Mouse (Mus musculus) MEL (cell line): ENCODE data around the gene Hrnr. TPM values are rescaled to one million over a fixed set of nuclear protein-coding genes. Genes with fewer than 3 reads are reported as not detected.

Experiments
- DNase-seq: peaks from one replicate; pipeline ENCODE4 v3.0.0; 2011; ENCODE audit warnings: low read depth, low spot score
- H3K27ac ChIP-seq: 2 replicates; pipeline ENCODE4 v1.5.1; 2012; ENCODE audit warnings: low read depth, mild to moderate bottlenecking, control low read depth, low read length, moderate library complexity; ENCODE audit not compliant: control insufficient read depth
- H3K27me3 ChIP-seq, 2 experiments: fragments of 150-350 bp in 1 of 2; sonication (generic) in 1 of 2; 2 replicates each; pipeline ENCODE4 v1.6.1; 2012; ENCODE audit warnings: low read length in 2 of 2, mild to moderate bottlenecking in 2 of 2, improper control_type of control experiment in 1 of 2, moderate library complexity in 1 of 2; ENCODE audit not compliant: insufficient read depth in 2 of 2, control insufficient read depth in 1 of 2
- H3K36me3 ChIP-seq, 2 experiments: 2 replicates each; pipeline ENCODE4 v1.6.1; 2012 to 2014; ENCODE audit warnings: low read length in 2 of 2, improper control_type of control experiment in 1 of 2, inconsistent platforms in 1 of 2, mild to moderate bottlenecking in 1 of 2; ENCODE audit not compliant: insufficient read depth in 2 of 2, control insufficient read depth in 1 of 2
- H3K4me1 ChIP-seq, 2 experiments: fragments of 150-350 bp in 1 of 2; sonication (generic) in 1 of 2; 2 replicates each; pipeline ENCODE4 v1.6.1; 2012; ENCODE audit warnings: low read length in 2 of 2, improper control_type of control experiment in 1 of 2, mild to moderate bottlenecking in 1 of 2; ENCODE audit not compliant: insufficient read depth in 2 of 2, control insufficient read depth in 1 of 2
- H3K4me3 ChIP-seq, 2 experiments: fragments of 150-350 bp in 1 of 2; sonication (generic) in 1 of 2; 2 replicates each; pipeline ENCODE4 v1.5.1; 2012; ENCODE audit warnings: low read depth in 2 of 2, low read length in 2 of 2, mild to moderate bottlenecking in 2 of 2, moderate library complexity in 2 of 2, control low read depth in 1 of 2, improper control_type of control experiment in 1 of 2; ENCODE audit not compliant: control insufficient read depth in 1 of 2, insufficient read depth in 1 of 2
- H3K79me2 ChIP-seq: 2 replicates; pipeline ENCODE4 v1.6.1; 2012; ENCODE audit warnings: mild to moderate bottlenecking, low read length, moderate library complexity; ENCODE audit not compliant: control insufficient read depth, poor library complexity, insufficient read depth
- H3K9ac ChIP-seq: 2 replicates; pipeline ENCODE4 v1.6.1; 2012; ENCODE audit warnings: low read depth, mild to moderate bottlenecking, control low read depth, low read length, moderate library complexity; ENCODE audit not compliant: control insufficient read depth, poor library complexity, severe bottlenecking
- H3K9me3 ChIP-seq: fragments of 150-350 bp; sonication (generic); replicated peaks from 2 replicates; pipeline ENCODE4 v1.6.1; 2012; ENCODE audit warnings: mild to moderate bottlenecking, low read length, improper control_type of control experiment, moderate library complexity; ENCODE audit not compliant: insufficient read depth
- CTCF ChIP-seq, 3 experiments: IDR thresholded peaks in 2 of 3; conservative IDR thresholded peaks in 1 of 3; 2 replicates each; pipeline ENCODE4 v1.5.1; 2011 to 2012; ENCODE audit warnings: low read length in 3 of 3, low read depth in 2 of 3, mild to moderate bottlenecking in 2 of 3, improper control_type of control experiment in 1 of 3, inconsistent platforms in 1 of 3, mixed read lengths in 1 of 3, moderate library complexity in 1 of 3; ENCODE audit not compliant: control insufficient read depth in 1 of 3, insufficient read depth in 1 of 3, poor library complexity in 1 of 3, severe bottlenecking in 1 of 3
- E2F4 ChIP-seq: IDR thresholded peaks from 2 replicates; pipeline ENCODE4 v1.6.1; 2011; ENCODE audit warnings: low read depth, low read length, improper control_type of control experiment, borderline replicate concordance
- ELF1 ChIP-seq: IDR thresholded peaks from 2 replicates; pipeline ENCODE4 v1.6.1; 2014; ENCODE audit warnings: low read depth, mild to moderate bottlenecking, inconsistent platforms, low read length, improper control_type of control experiment, moderate library complexity
- ETS1 ChIP-seq: IDR thresholded peaks from 2 replicates; pipeline ENCODE4 v1.6.1; 2012; ENCODE audit warnings: low read depth, mild to moderate bottlenecking, inconsistent platforms, low read length, improper control_type of control experiment, moderate library complexity
- GABPA ChIP-seq: IDR thresholded peaks from 2 replicates; pipeline ENCODE4 v1.6.1; 2012; ENCODE audit warnings: low read depth, mild to moderate bottlenecking, inconsistent platforms, low read length, improper control_type of control experiment, moderate library complexity
- HCFC1 ChIP-seq: IDR thresholded peaks from 2 replicates; pipeline ENCODE4 v1.6.1; 2012; ENCODE audit warnings: low read depth, mild to moderate bottlenecking, inconsistent platforms, low read length, improper control_type of control experiment, moderate library complexity
- MAFK ChIP-seq: IDR thresholded peaks from 2 replicates; pipeline ENCODE4 v1.6.1; 2011; ENCODE audit warnings: low read depth, mild to moderate bottlenecking, low read length, improper control_type of control experiment, borderline replicate concordance
- MAX ChIP-seq: IDR thresholded peaks from 2 replicates; pipeline ENCODE4 v1.6.1; 2011; ENCODE audit warnings: low read length, improper control_type of control experiment
- MEF2A ChIP-seq: IDR thresholded peaks from 2 replicates; pipeline ENCODE4 v1.6.1; 2014; ENCODE audit warnings: low read depth, mild to moderate bottlenecking, inconsistent platforms, low read length, improper control_type of control experiment; ENCODE audit not compliant: poor library complexity, insufficient replicate concordance, severe bottlenecking; ENCODE audit errors: extremely low read depth
- POLR2AphosphoS2 ChIP-seq: IDR thresholded peaks from 2 replicates; pipeline ENCODE4 v1.6.1; 2011; ENCODE audit warnings: low read length, improper control_type of control experiment
- POLR2AphosphoS5 ChIP-seq: IDR thresholded peaks from 2 replicates; pipeline ENCODE4 v1.6.1; 2012; ENCODE audit warnings: low read depth, borderline replicate concordance, mild to moderate bottlenecking, inconsistent platforms, low read length, moderate library complexity, mixed read lengths
- RCOR1 ChIP-seq: IDR thresholded peaks from 2 replicates; pipeline ENCODE4 v1.6.1; 2012; ENCODE audit warnings: low read depth, mild to moderate bottlenecking, inconsistent platforms, low read length, improper control_type of control experiment
- SIN3A ChIP-seq: IDR thresholded peaks from 2 replicates; pipeline ENCODE4 v1.6.1; 2012; ENCODE audit warnings: low read length, improper control_type of control experiment, inconsistent platforms
- SMC3 ChIP-seq: IDR thresholded peaks from 2 replicates; pipeline ENCODE4 v1.6.1; 2011; ENCODE audit warnings: low read depth, low read length, improper control_type of control experiment
- TAL1 ChIP-seq: IDR thresholded peaks from 2 replicates; pipeline ENCODE4 v1.6.1; 2012; ENCODE audit warnings: mild to moderate bottlenecking, inconsistent platforms, low read length, moderate library complexity, mixed read lengths
- TCF12 ChIP-seq: IDR thresholded peaks from 2 replicates; pipeline ENCODE4 v1.6.1; 2014; ENCODE audit warnings: low read depth, mild to moderate bottlenecking, inconsistent platforms, low read length, improper control_type of control experiment, moderate library complexity
- USF1 ChIP-seq: IDR thresholded peaks from 2 replicates; pipeline ENCODE4 v1.6.1; 2014; ENCODE audit warnings: low read depth, mild to moderate bottlenecking, inconsistent platforms, low read length, improper control_type of control experiment, moderate library complexity
- ZKSCAN1 ChIP-seq: IDR thresholded peaks from 2 replicates; pipeline ENCODE4 v1.6.1; 2012; ENCODE audit warnings: low read depth, mild to moderate bottlenecking, inconsistent platforms, low read length, improper control_type of control experiment, moderate library complexity
- ZMIZ1 ChIP-seq: IDR thresholded peaks from 2 replicates; pipeline ENCODE4 v1.6.1; 2012; ENCODE audit warnings: low read depth, mild to moderate bottlenecking, inconsistent platforms, low read length, improper control_type of control experiment, moderate library complexity
- polyA plus RNA-seq, 2 experiments: library from polyadenylated mRNA; stranded (reverse) in 1 of 2; unstranded in 1 of 2; fragments of >175 nt in 1 of 2; fragments of >200 nt in 1 of 2; gene quantifications; 2 replicates each; pipeline versions ENCODE4 v1.2.1 to v1.2.4; 2012; ENCODE audit warnings: low replicate concordance in 2 of 2, low read depth in 1 of 2; ENCODE audit not compliant: insufficient read length in 2 of 2, insufficient read depth in 1 of 2, missing spikeins in 1 of 2
- total RNA-seq: library from RNA; depleted of rRNA; stranded (reverse); fragments of 300-350 nt; gene quantifications from 2 replicates; pipeline ENCODE4 v1.2.3, GENCODE M21; 2012; rRNA removed

Hrnr gene
- total and polyA plus RNA-seq, 3 experiments: not detected

DNA sequence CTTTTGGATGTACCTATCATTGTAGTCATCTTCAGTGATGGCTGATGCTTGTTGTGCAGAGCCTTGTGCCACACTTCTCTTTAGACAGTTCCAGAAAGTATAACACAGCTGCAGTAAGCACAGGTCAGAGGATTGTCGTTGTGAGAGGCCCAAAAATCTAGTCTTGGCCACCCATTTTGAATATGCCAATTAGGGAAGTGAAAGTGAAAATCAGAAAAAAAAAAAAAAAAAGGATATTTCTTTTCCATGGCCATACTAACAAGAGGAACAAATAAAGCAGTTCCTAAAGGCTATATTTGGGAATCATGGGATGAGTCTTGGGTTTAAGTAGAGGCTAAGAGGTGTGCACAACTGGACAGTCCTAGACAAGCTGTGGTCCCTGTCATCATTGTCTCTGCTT, 55.6 kb downstream of the Hrnr start:
- Histone ChIP-seq H3K27me3 (no peaks in the 10 kb centered on the region), H3K9me3 (no peaks in the 10 kb centered on the region), H3K4me1 (no peaks in the 10 kb centered on the region), H3K79me2 (no peaks in the 10 kb centered on the region), H3K4me3 (no peak overlapping the region), H3K36me3 (no peaks in the 10 kb centered on the region), H3K27ac (no peak overlapping the region), H3K9ac (no peak overlapping the region)
- no peak for TF ChIP-seq ETS1
- no peak for TF ChIP-seq POLR2AphosphoS2
- DNase-seq: no peak

- Histone ChIP-seq H3K36me3 (no peaks in the 10 kb centered on the region), H3K9ac (no peak overlapping the region), H3K79me2 (no peaks in the 10 kb centered on the region), H3K9me3 (no peaks in the 10 kb centered on the region), H3K4me3 (no peak overlapping the region), H3K27ac (no peak overlapping the region), H3K27me3 (no peaks in the 10 kb centered on the region), H3K4me1 (no peaks in the 10 kb centered on the region)
- no peak for DNase-seq
- TF ChIP-seq MEF2A (no peak), CTCF (IDR thresholded peaks at IDR 0.05 in 2 of 3, conservative IDR thresholded peaks at IDR 0.05 in 1 of 3; ENCODE audit: control insufficient read depth in 1 of 3, insufficient read depth in 1 of 3, low read depth in 2 of 3, low read length in 3 of 3, poor library complexity in 1 of 3, severe bottlenecking in 1 of 3) (no peak), E2F4 (no peak), POLR2AphosphoS5 (no peak), TCF12 (no peak), MAFK (no peak), GABPA (no peak), ZKSCAN1 (no peak), TAL1 (no peak), SIN3A (no peak), HCFC1 (no peak), RCOR1 (no peak), SMC3 (no peak), ZMIZ1 (no peak), ETS1 (no peak), USF1 (no peak), ELF1 (no peak)
These were observed 56.1 kb downstream of the Hrnr start for GRCm38 (mm10) chr3:93375601-93376000.

GRCm38 (mm10) chr3:93378146-93378545, 58.6 kb downstream of the Hrnr start:
- no peaks in the 10 kb centered on the region for H3K36me3 ChIP-seq
- H3K4me1 ChIP-seq: no peaks in the 10 kb centered on the region
- no peaks in the 10 kb centered on the region for H3K79me2 ChIP-seq
- H3K9me3 ChIP-seq: no peaks in the 10 kb centered on the region
- no peak overlapping the region for H3K27ac ChIP-seq
- H3K27me3 ChIP-seq: no peaks in the 10 kb centered on the region
- no peak for TF ChIP-seq MAX
- H3K9ac ChIP-seq: no peak overlapping the region
- DNase-seq: no peak
- no peak overlapping the region for H3K4me3 ChIP-seq

Other genes starting within 250 kb of the Hrnr start
- gene Crnn, start 175.0 kb upstream of the Hrnr start, total RNA-seq: not detected in 2 replicates
- not detected for gene Crnn, start 175.0 kb upstream of the Hrnr start, polyA plus RNA-seq
- not detected in 2 replicates for gene Flg2, start 122.5 kb upstream of the Hrnr start, total RNA-seq
- not detected for gene Flg2, start 122.5 kb upstream of the Hrnr start, polyA plus RNA-seq
- gene Flg, start 46.2 kb upstream of the Hrnr start, total RNA-seq: not detected in 2 replicates
- not detected for gene Flg, start 46.2 kb upstream of the Hrnr start, polyA plus RNA-seq
- gene Rptn, start 74.0 kb downstream of the Hrnr start, total RNA-seq: not detected in 2 replicates
- not detected for gene Rptn, start 74.0 kb downstream of the Hrnr start, polyA plus RNA-seq
- not detected in 2 replicates for gene Tchh, start 122.6 kb downstream of the Hrnr start, total RNA-seq
- not detected for gene Tchh, start 122.6 kb downstream of the Hrnr start, polyA plus RNA-seq
- gene Tchhl1, start 149.0 kb downstream of the Hrnr start, total RNA-seq: not detected in 2 replicates
- not detected for gene Tchhl1, start 149.0 kb downstream of the Hrnr start, polyA plus RNA-seq
- not detected in 2 replicates for gene S100a11, start 200.7 kb downstream of the Hrnr start, total RNA-seq
- under 1 TPM in 1 of 2 experiments, not detected in 1; 0.32 TPM for gene S100a11, start 200.7 kb downstream of the Hrnr start, polyA plus RNA-seq
- gene S100a10, start 235.3 kb downstream of the Hrnr start, total RNA-seq: 81.1 and 108 TPM in 2 replicates
- 10 to 100 TPM in 1 of 2 experiments, not detected in 1; 92.5 TPM for gene S100a10, start 235.3 kb downstream of the Hrnr start, polyA plus RNA-seq